Mouse (Mus musculus) neural tube, embryonic 15.5 days (tissue): Measurements from ENCODE around the gene Car8. TPM values are rescaled to one million over a fixed set of nuclear protein-coding genes. Genes with fewer than 3 reads are reported as not detected.

ENCODE experiments used
- ATAC-seq: fragments of 200-750 bp; cut with Nextera tagmentation; 2 replicates; pipeline ENCODE4 v1.8.0; 2017; ENCODE audit warnings: mild to moderate bottlenecking, moderate TSS enrichment, moderate library complexity; ENCODE audit not compliant: low FRiP score
- H3K27ac ChIP-seq: fragments of 300-500 bp; sonication (generic); replicated peaks from 2 replicates; pipeline ENCODE4 v1.5.1; 2015; ENCODE audit warnings: mild to moderate bottlenecking, inconsistent platforms
- H3K27me3 ChIP-seq: fragments of 300-500 bp; sonication (generic); replicated peaks from 2 replicates; pipeline ENCODE4 v1.6.1; 2015; ENCODE audit warnings: inconsistent platforms
- H3K36me3 ChIP-seq: fragments of 300-500 bp; sonication (generic); 2 replicates; pipeline ENCODE4 v1.6.1; 2015; ENCODE audit warnings: inconsistent platforms
- H3K4me1 ChIP-seq: fragments of 300-500 bp; sonication (generic); 2 replicates; pipeline ENCODE4 v1.6.1; 2015; ENCODE audit warnings: inconsistent platforms
- H3K4me2 ChIP-seq: fragments of 300-500 bp; sonication (generic); 2 replicates; pipeline ENCODE4 v1.6.1; 2015; ENCODE audit warnings: inconsistent platforms, mild to moderate bottlenecking, moderate library complexity
- H3K4me3 ChIP-seq: fragments of 300-500 bp; sonication (generic); replicated peaks from 2 replicates; pipeline ENCODE4 v1.5.1; 2015; ENCODE audit warnings: mild to moderate bottlenecking, inconsistent platforms
- H3K9ac ChIP-seq: fragments of 300-500 bp; sonication (generic); replicated peaks from 2 replicates; pipeline ENCODE4 v1.6.1; 2015; ENCODE audit warnings: mild to moderate bottlenecking, inconsistent platforms
- H3K9me3 ChIP-seq: fragments of 300-500 bp; sonication (generic); replicated peaks from 2 replicates; pipeline ENCODE4 v1.6.1; 2016; ENCODE audit warnings: inconsistent platforms
- WGBS: fragments of 180-500 bp; shearing (Covaris S2); methylation state at CpG from one replicate; pipeline ENCODE4 v1.1.7; 2015; ENCODE audit warnings: mixed read lengths; 5-methylcytosine and 5-hydroxymethylcytosine counted together
- polyA plus RNA-seq: library from polyadenylated mRNA; unstranded; fragments of >200 nt; fragmentation: Nextera tagmentation; extraction: Ambion mirVana; gene quantifications from 2 replicates; pipeline ENCODE4 v1.2.1, GENCODE M21; 2015

The Car8 gene
- polyA plus RNA-seq, 1 experiment from 2014 or later = 6.4 TPM

DNA sequence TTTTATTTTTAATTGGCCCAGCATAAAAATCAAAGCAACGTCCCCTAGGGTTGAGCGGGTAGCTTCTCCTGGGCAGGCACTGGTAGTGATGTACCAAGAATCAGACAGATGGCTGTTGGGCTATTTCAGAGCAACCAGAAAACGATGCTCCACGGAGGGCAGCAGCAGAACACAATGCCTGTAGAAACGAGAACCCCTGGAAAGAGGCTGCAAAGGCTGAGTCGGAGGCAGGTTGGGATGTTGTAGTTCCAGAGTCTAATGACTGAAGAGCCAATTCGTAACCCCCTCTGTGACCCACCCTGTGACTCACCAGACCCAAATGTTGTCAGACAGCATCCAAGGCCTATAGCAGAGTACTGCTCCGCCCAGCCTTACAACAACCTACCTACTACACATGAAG is 19.9 kb downstream of the Car8 start:
- H3K27ac ChIP-seq = no peak overlapping the region
- H3K9me3 ChIP-seq = no peaks in the 10 kb centered on the region
- H3K4me2 ChIP-seq = no peak overlapping the region
- H3K36me3 ChIP-seq = no peaks in the 10 kb centered on the region
- 85% methylated on average over 8 of the region's 8 CpGs for WGBS
- no peak for ATAC-seq
- H3K9ac ChIP-seq = no peak overlapping the region
- no peak overlapping the region for H3K4me3 ChIP-seq
- H3K27me3 ChIP-seq = no peaks in the 10 kb centered on the region
- H3K4me1 ChIP-seq = peaks cover 3% of the 10 kb centered on the region; the same call in 1 of the 2 replicates

DNA sequence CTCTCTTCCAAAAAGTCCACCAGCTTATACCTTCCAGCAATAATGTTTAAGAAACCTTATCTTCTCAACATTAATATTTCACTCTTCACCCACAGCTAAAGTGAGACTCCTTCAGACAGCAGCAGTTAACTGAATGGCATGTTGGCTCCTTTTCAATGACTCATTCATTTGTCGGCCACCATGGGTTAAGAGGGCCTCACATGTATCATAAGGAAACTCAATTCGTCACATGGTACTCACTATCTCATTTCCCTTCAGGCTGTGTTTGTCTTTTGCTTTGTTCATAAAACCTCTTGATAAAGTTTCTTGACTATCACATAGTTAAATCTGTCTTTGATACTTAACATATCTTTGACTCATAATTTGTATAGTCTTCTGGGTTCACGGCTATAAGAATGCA is 20.8 kb downstream of the Car8 start:
- Histone ChIP-seq H3K9me3 (no peaks in the 10 kb centered on the region), H3K27ac (no peak overlapping the region), H3K4me3 (no peak overlapping the region), H3K4me1 (peaks cover 3% of the 10 kb centered on the region; the same call in 1 of the 2 replicates), H3K36me3 (no peaks in the 10 kb centered on the region), H3K9ac (no peak overlapping the region), H3K4me2 (no peak overlapping the region), H3K27me3 (no peaks in the 10 kb centered on the region)
- ATAC-seq = no peak
- WGBS = 75% methylated on average over 3 of the region's 3 CpGs

DNA sequence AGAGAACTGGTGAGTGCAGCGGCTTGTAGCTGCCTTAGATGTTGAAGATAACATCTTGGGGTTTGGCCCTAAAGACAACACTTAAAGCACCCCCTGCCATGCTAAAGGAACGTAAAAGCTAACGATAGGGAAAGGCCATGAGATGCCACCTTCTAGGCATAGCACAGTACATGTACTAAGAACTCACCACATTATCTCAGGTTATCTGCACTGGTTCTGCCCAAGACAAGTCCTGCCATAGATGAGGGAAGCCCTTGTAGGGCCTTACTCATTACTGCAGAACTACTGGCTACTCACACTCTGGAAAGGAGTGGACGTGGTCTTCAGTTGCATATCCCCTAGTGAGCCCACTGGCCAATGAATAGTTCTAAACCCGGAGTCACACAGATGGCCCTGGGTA is 21.6 kb downstream of the Car8 start:
- H3K36me3 ChIP-seq = no peaks in the 10 kb centered on the region
- H3K9ac ChIP-seq = no peak overlapping the region
- ATAC-seq = no peak
- H3K4me1 ChIP-seq = peaks cover 3% of the 10 kb centered on the region; the same call in 1 of the 2 replicates
- no peaks in the 10 kb centered on the region for H3K9me3 ChIP-seq
- no peaks in the 10 kb centered on the region for H3K27me3 ChIP-seq
- WGBS = 69% methylated on average over 5 of the region's 5 CpGs
- no peak overlapping the region for H3K27ac ChIP-seq
- H3K4me2 ChIP-seq = no peak overlapping the region
- H3K4me3 ChIP-seq = no peak overlapping the region

DNA sequence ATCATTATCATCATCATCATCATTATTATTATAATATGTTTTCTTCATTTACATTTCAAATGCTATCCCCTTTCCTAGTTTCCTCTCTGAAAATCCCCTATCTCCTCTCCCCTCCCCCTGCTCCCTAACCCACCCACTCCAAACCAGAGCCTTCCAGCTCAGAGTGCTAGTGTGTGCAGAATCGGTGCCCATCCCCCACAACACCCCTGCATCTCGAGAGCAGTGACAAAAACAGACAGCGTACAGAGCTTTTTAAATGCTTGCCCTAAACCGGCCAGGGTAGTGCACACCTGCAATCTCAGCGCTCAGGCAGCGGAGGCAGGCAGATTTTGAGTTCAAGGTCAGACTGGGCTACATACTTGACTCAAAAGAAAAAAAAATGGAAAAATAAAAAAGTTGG is 22.3 kb downstream of the Car8 start:
- no peak overlapping the region for H3K4me2 ChIP-seq
- no peak for ATAC-seq
- H3K27me3 ChIP-seq = no peaks in the 10 kb centered on the region
- H3K4me3 ChIP-seq = no peak overlapping the region
- H3K27ac ChIP-seq = no peak overlapping the region
- 34% methylated on average over 6 of the region's 6 CpGs for WGBS
- peaks cover 3% of the 10 kb centered on the region; the same call in 1 of the 2 replicates for H3K4me1 ChIP-seq
- H3K36me3 ChIP-seq = no peaks in the 10 kb centered on the region
- H3K9ac ChIP-seq = no peak overlapping the region
- H3K9me3 ChIP-seq = no peaks in the 10 kb centered on the region

DNA sequence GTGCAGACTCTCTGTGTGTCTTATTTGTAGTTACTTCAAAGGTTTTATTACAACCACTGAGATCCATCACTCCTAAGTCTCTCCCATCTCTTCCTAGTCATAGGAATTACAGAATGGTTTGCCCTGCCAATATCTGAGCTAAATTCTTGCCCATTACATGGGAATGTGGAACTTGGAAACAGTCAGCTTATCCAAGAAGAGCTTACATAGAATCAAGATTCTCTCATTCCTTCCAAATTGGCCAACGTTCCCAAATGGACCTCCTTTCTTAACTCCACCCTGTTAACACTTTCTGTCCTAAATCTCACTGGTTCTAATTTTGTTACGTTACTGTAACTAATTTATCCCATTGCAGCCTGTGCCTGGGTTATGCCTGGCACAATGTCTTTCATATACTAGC is 25.2 kb downstream of the Car8 start:
- no peaks in the 10 kb centered on the region for H3K36me3 ChIP-seq
- H3K9ac ChIP-seq = no peak overlapping the region
- H3K4me2 ChIP-seq = no peak overlapping the region
- no peak overlapping the region for H3K4me3 ChIP-seq
- ATAC-seq = no peak
- H3K9me3 ChIP-seq = no peaks in the 10 kb centered on the region
- no peaks in the 10 kb centered on the region for H3K27me3 ChIP-seq
- H3K27ac ChIP-seq = no peak overlapping the region
- H3K4me1 ChIP-seq = peaks cover 3% of the 10 kb centered on the region; the same call in 1 of the 2 replicates
- 82% methylated on average over 2 of the region's 2 CpGs for WGBS

DNA sequence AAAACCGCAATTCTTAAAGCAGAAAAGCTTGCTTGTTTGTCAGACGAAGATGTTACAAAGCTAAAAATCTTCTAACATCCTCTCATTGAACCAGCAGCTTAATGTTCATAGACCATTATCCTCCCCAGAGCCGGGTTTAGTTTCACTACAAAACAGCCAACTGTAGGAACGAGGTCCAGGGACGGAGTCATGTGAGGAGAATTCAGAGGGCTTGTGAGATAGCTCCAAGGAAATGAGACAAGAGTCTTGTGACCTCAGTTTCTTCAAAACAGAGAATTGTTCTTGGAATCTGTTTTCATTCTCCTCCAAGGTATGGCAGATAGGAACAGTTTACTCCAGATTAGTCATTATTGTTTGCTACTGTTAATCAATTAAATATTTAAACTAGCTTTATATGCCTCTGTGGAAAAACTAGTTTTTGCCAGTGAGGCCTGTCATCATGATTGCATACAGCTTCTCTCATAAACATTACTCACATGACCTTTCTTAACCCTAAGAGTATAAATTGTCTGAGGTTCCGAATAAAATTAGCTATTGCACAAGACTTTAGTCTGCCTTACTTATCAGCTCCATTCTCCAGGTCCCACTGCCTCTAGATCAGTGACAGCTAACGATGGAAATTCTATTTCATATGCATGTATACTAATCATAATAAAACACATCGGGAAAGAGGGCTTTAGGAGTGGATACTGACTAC is 25.8 kb downstream of the Car8 start:
- Histone ChIP-seq H3K4me3 (no peak overlapping the region), H3K27me3 (no peaks in the 10 kb centered on the region), H3K36me3 (no peaks in the 10 kb centered on the region), H3K4me2 (no peak overlapping the region), H3K27ac (no peak overlapping the region), H3K4me1 (peaks cover 3% of the 10 kb centered on the region; the same call in 1 of the 2 replicates), H3K9me3 (no peaks in the 10 kb centered on the region), H3K9ac (no peak overlapping the region)
- ATAC-seq = no peak
- 78% methylated on average over 8 of the region's 8 CpGs for WGBS

DNA sequence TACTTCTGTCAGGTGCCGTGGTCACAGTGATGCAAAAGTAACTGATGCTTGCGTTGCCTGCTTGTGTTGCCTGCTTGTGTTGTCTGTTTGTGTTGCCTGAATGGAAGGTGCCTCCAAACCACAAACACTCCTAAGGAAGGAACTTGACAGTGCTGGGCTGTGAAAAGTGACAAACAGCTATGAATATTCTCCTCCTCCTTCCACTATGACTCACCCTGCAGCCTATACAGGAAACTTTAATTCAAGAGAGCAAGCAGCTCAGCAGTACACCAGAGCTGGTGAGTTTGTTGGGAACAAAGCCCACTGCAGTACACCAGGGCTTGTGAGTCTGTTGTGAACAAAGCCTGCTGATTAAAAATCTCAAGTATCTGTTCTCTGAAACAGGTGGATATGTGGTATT is 28.4 kb downstream of the Car8 start:
- Histone ChIP-seq H3K27me3 (no peaks in the 10 kb centered on the region), H3K4me1 (no peaks in the 10 kb centered on the region), H3K4me3 (no peak overlapping the region), H3K4me2 (no peak overlapping the region), H3K9ac (no peak overlapping the region), H3K27ac (no peak overlapping the region), H3K36me3 (no peaks in the 10 kb centered on the region), H3K9me3 (no peaks in the 10 kb centered on the region)
- ATAC-seq = no peak
- 92% methylated on average over 2 of the region's 2 CpGs for WGBS

DNA sequence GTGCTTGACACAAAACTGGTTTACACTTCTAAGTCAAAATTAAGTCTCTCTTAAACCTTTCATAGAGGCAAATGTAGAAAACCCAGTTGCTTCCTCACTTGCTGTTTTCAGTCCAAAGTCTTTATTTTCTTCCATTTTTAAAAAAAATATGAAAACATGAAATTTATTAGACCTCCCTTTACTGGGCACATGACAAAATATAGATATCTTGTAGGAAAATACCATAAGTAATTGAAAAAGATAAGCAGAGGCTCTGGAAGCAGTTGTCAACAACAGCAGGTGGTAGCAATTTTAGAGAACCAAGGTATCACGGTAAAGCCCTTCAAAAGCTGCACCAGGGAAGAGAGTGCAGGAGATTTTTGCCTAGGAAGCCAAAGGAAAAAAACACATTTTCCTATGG is 30.9 kb downstream of the Car8 start:
- Histone ChIP-seq H3K27ac (no peak overlapping the region), H3K9me3 (no peaks in the 10 kb centered on the region), H3K4me1 (no peaks in the 10 kb centered on the region), H3K4me2 (no peak overlapping the region), H3K27me3 (no peaks in the 10 kb centered on the region), H3K9ac (no peak overlapping the region), H3K4me3 (no peak overlapping the region), H3K36me3 (no peaks in the 10 kb centered on the region)
- ATAC-seq = no peak
- 79% methylated on average over 1 of the region's 1 CpGs for WGBS

DNA sequence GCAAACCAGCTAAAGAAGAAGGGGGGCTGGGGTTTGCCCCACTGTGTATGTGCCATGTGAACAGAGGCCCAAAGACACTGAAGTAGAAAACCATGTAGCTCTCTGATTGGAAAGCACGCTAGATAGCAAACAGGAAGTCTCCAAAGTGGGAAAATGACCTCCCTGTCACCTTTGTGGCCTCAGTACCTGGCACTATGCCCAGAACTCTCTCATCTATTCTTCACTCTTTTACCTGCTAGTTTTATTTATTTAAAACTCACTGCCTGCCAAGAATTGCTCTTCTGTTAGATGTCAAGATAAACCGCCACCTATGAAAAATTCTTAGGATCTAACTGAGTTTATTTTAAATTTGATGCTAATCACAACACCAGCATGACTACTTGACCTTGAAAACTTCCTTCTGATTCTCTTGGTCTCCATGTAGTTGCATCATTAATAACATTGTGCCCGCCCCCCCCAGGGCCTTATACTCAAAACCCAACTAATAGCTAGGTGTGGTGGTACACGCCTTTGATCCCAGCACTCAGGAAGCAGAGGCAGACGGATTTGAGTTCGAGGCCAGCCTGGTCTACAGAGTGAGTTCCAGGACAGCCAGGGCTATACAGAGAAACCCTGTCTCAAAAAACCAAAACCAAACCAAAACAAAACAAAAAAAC is 31.8 kb downstream of the Car8 start:
- WGBS = 90% methylated on average over 6 of the region's 6 CpGs
- H3K9me3 ChIP-seq = no peaks in the 10 kb centered on the region
- no peaks in the 10 kb centered on the region for H3K4me1 ChIP-seq
- H3K4me2 ChIP-seq = no peak overlapping the region
- no peaks in the 10 kb centered on the region for H3K36me3 ChIP-seq
- no peak overlapping the region for H3K27ac ChIP-seq
- ATAC-seq = no peak
- H3K4me3 ChIP-seq = no peak overlapping the region
- H3K27me3 ChIP-seq = no peaks in the 10 kb centered on the region
- H3K9ac ChIP-seq = no peak overlapping the region

DNA sequence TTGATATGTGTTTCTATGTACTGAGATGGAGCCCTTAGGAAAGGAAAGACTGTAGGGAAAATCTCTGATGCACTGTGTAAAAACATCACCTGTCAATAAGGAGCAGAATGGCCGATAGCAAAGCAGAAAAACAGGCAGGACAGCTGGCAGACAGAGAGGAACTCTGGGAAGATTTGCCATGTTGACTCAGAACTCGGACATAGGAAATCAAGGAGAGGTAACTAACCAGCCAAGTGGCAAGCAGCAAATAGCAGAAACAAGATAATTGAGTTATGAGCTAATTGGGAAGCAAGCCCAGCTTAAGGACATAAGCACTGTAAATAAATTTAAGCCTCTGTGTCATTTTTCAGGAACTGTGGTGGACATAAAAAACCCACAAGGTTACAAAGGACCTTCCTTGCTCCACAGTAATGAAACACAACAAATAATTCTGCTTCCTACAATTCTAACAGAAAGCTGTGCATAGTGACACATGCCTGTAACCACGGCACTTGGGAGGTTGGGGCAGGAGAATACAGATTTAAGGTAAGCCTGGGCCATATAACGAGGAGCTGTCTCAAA is 33.7 kb downstream of the Car8 start:
- Histone ChIP-seq H3K36me3 (no peaks in the 10 kb centered on the region), H3K4me2 (no peak overlapping the region), H3K4me3 (no peak overlapping the region), H3K4me1 (no peaks in the 10 kb centered on the region), H3K27ac (no peak overlapping the region), H3K9ac (no peak overlapping the region), H3K27me3 (no peaks in the 10 kb centered on the region), H3K9me3 (no peaks in the 10 kb centered on the region)
- 73% methylated on average over 4 of the region's 4 CpGs for WGBS
- no peak for ATAC-seq

DNA sequence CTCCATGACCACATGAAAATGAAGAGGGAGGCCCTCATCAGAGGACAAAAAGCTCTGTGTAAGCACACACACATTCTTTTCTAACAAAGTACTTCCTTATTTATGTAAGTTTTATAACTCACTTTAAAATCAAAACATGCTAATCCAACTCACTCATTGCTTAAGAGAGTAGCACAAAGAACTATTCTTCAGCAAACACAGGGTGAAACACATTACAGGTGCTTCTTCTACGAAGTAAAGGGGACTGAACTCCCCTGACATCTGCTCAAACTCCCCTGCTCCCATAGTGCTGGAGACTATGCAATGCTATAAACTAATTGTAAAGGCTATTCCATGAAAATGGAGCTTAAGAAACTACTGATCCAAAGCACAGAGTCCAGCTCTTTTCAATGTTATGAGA is 35.5 kb downstream of the Car8 start:
- no peaks in the 10 kb centered on the region for H3K27me3 ChIP-seq
- H3K36me3 ChIP-seq = no peaks in the 10 kb centered on the region
- no peak overlapping the region for H3K9ac ChIP-seq
- H3K4me2 ChIP-seq = no peak overlapping the region
- H3K27ac ChIP-seq = no peak overlapping the region
- no peaks in the 10 kb centered on the region for H3K9me3 ChIP-seq
- no peaks in the 10 kb centered on the region for H3K4me1 ChIP-seq
- no peak overlapping the region for H3K4me3 ChIP-seq
- 46% methylated on average over 1 of the region's 1 CpGs for WGBS
- no peak for ATAC-seq

DNA sequence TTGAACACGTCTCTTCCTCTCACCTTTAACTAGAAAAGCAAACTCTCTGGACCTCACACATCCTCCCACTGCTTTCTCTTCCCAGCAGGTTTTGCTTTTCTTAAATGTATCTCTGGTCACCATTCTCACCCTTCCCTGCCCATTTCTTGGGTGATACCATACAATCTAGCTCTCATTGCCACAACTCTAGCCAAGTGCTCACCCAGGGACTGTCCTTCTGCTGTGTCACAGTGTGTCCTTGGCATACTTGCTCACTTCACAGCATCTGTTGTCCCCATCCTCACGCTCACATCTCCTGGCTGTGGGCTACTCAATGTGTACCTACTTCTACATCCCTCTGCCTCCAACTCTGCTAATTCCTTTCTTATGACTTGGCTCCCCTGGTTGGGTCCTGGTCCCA is 37.2 kb downstream of the Car8 start:
- no peak for ATAC-seq
- no peak overlapping the region for H3K27ac ChIP-seq
- H3K36me3 ChIP-seq = no peaks in the 10 kb centered on the region
- no peaks in the 10 kb centered on the region for H3K4me1 ChIP-seq
- H3K4me2 ChIP-seq = no peak overlapping the region
- H3K9me3 ChIP-seq = no peaks in the 10 kb centered on the region
- H3K4me3 ChIP-seq = no peak overlapping the region
- 87% methylated on average over 2 of the region's 2 CpGs for whole genome bisulfite sequencing
- H3K9ac ChIP-seq = no peak overlapping the region
- no peaks in the 10 kb centered on the region for H3K27me3 ChIP-seq
